Mouse (Mus musculus): ENCODE results near the gene Wdr83os. TPM values are rescaled to one million over a fixed set of nuclear protein-coding genes. Genes with fewer than 3 reads are reported as not detected.
A peak's percentile ranks its signal among the peaks of the same experiment; 100 is the strongest.

The Wdr83os gene
- polyA plus RNA-seq, 1 experiment = 79.1 TPM

- Histone ChIP-seq H3K36me3 (ENCODE audit: control insufficient read depth, insufficient read depth, low read length) (peaks cover 19% of the 10 kb centered on the region), H3K27me3 (ENCODE audit: control insufficient read depth, insufficient read depth, low read length) (no peaks in the 10 kb centered on the region), H3K4me1 (ENCODE audit: control insufficient read depth, insufficient read depth, insufficient read length, low read length) (peaks cover 6% of the 10 kb centered on the region; the same call in 1 of the 2 replicates), H3K4me3 (ENCODE audit: low read depth, low read length) (peak overlapping the region; percentile 79), H3K27ac (ENCODE audit: insufficient read depth, low read depth, low read length) (peak overlapping the region; percentile 84)
- TF ChIP-seq CTCF (IDR thresholded peaks at IDR 0.05; ENCODE audit: extremely low read depth, insufficient read length, insufficient replicate concordance, low read depth, low read length) (no peak), POLR2A (IDR thresholded peaks at IDR 0.05; ENCODE audit: low read depth, low read length) (no peak)
- WGBS = under 1% methylated on average over 9 of the region's 9 CpGs
Observed at GRCm38 (mm10) chr8:85036381-85036717, 44.2 kb upstream of the Wdr83os start.

GRCm38 (mm10) chr8:85036718-85037365 is 43.7 kb upstream of the Wdr83os start, which contains the start of gene Tnpo2:
Tnpo2 (plus strand) TSS chr8:85036915.
- Histone ChIP-seq H3K4me1 (ENCODE audit: control insufficient read depth, insufficient read depth, insufficient read length, low read length) (peaks cover 6% of the 10 kb centered on the region; the same call in 1 of the 2 replicates), H3K27me3 (ENCODE audit: control insufficient read depth, insufficient read depth, low read length) (no peaks in the 10 kb centered on the region), H3K27ac (ENCODE audit: insufficient read depth, low read depth, low read length) (peak within 1 kb of the TSS; percentile 85), H3K4me3 (ENCODE audit: low read depth, low read length) (peak within 1 kb of the TSS; percentile 93), H3K36me3 (ENCODE audit: control insufficient read depth, insufficient read depth, low read length) (peaks cover 16% of the 10 kb centered on the region)
- TF ChIP-seq CTCF (IDR thresholded peaks at IDR 0.05; ENCODE audit: extremely low read depth, insufficient read length, insufficient replicate concordance, low read depth, low read length) = no peak
- TF ChIP-seq POLR2A (IDR thresholded peaks at IDR 0.05; ENCODE audit: low read depth, low read length) = no peak
- WGBS = 2% methylated on average over 59 of the region's 59 CpGs

- H3K4me3 ChIP-seq (ENCODE audit: low read depth, low read length) = peak overlapping the region; percentile 93
- TF ChIP-seq POLR2A (IDR thresholded peaks at IDR 0.05; ENCODE audit: low read depth, low read length) = no peak
- no peak for TF ChIP-seq CTCF (IDR thresholded peaks at IDR 0.05; ENCODE audit: extremely low read depth, insufficient read length, insufficient replicate concordance, low read depth, low read length)
- H3K27me3 ChIP-seq (ENCODE audit: control insufficient read depth, insufficient read depth, low read length) = no peaks in the 10 kb centered on the region
- peak overlapping the region; percentile 48; the same call in 1 of the 2 replicates for H3K27ac ChIP-seq (ENCODE audit: insufficient read depth, low read depth, low read length)
- peaks cover 6% of the 10 kb centered on the region; the same call in 1 of the 2 replicates for H3K4me1 ChIP-seq (ENCODE audit: control insufficient read depth, insufficient read depth, insufficient read length, low read length)
- H3K36me3 ChIP-seq (ENCODE audit: control insufficient read depth, insufficient read depth, low read length) = peaks cover 12% of the 10 kb centered on the region
- WGBS = under 1% methylated on average over 14 of the region's 14 CpGs
Observed at GRCm38 (mm10) chr8:85037366-85037680, 43.2 kb upstream of the Wdr83os start.

GRCm38 (mm10) chr8:85037681-85038531 is 42.6 kb upstream of the Wdr83os start:
- Histone ChIP-seq H3K4me3 (ENCODE audit: low read depth, low read length) (peak overlapping the region; percentile 93), H3K27ac (ENCODE audit: insufficient read depth, low read depth, low read length) (peak overlapping the region; percentile 29), H3K36me3 (ENCODE audit: control insufficient read depth, insufficient read depth, low read length) (peaks cover 11% of the 10 kb centered on the region), H3K27me3 (ENCODE audit: control insufficient read depth, insufficient read depth, low read length) (no peaks in the 10 kb centered on the region), H3K4me1 (ENCODE audit: control insufficient read depth, insufficient read depth, insufficient read length, low read length) (peaks cover 6% of the 10 kb centered on the region; the same call in 1 of the 2 replicates)
- WGBS = 1% methylated on average over 56 of the region's 57 CpGs
- no peak for TF ChIP-seq CTCF (IDR thresholded peaks at IDR 0.05; ENCODE audit: extremely low read depth, insufficient read length, insufficient replicate concordance, low read depth, low read length)
- no peak for TF ChIP-seq POLR2A (IDR thresholded peaks at IDR 0.05; ENCODE audit: low read depth, low read length)

GRCm38 (mm10) chr8:85043619-85044018 is 36.9 kb upstream of the Wdr83os start:
- TF ChIP-seq CTCF (IDR thresholded peaks at IDR 0.05; ENCODE audit: extremely low read depth, insufficient read length, insufficient replicate concordance, low read depth, low read length) = no peak
- no peak for TF ChIP-seq POLR2A (IDR thresholded peaks at IDR 0.05; ENCODE audit: low read depth, low read length)
- H3K36me3 ChIP-seq (ENCODE audit: control insufficient read depth, insufficient read depth, low read length) = peaks cover 56% of the 10 kb centered on the region
- H3K4me3 ChIP-seq (ENCODE audit: low read depth, low read length) = no peak overlapping the region
- H3K27me3 ChIP-seq (ENCODE audit: control insufficient read depth, insufficient read depth, low read length) = no peaks in the 10 kb centered on the region
- 0 out of 2 replicates have a peak, but pooled peaks cover under 1% of the 10 kb centered on the region for H3K4me1 ChIP-seq (ENCODE audit: control insufficient read depth, insufficient read depth, insufficient read length, low read length)
- WGBS = 87% methylated on average over 6 of the region's 6 CpGs
- H3K27ac ChIP-seq (ENCODE audit: insufficient read depth, low read depth, low read length) = no peak overlapping the region

GRCm38 (mm10) chr8:85057367-85057766 is 23.2 kb upstream of the Wdr83os start:
- H3K36me3 ChIP-seq (ENCODE audit: control insufficient read depth, insufficient read depth, low read length) = peaks cover 43% of the 10 kb centered on the region
- H3K4me3 ChIP-seq (ENCODE audit: low read depth, low read length) = no peak overlapping the region
- peaks cover 7% of the 10 kb centered on the region for H3K4me1 ChIP-seq (ENCODE audit: control insufficient read depth, insufficient read depth, insufficient read length, low read length)
- WGBS = 68% methylated on average over 7 of the region's 7 CpGs
- H3K27me3 ChIP-seq (ENCODE audit: control insufficient read depth, insufficient read depth, low read length) = no peaks in the 10 kb centered on the region
- no peak overlapping the region for H3K27ac ChIP-seq (ENCODE audit: insufficient read depth, low read depth, low read length)
- TF ChIP-seq CTCF (IDR thresholded peaks at IDR 0.05; ENCODE audit: extremely low read depth, insufficient read length, insufficient replicate concordance, low read depth, low read length) (no peak), POLR2A (IDR thresholded peaks at IDR 0.05; ENCODE audit: low read depth, low read length) (no peak)

Measured in small intestine, adult 2 months (tissue).